In the genomic region with DNA sequence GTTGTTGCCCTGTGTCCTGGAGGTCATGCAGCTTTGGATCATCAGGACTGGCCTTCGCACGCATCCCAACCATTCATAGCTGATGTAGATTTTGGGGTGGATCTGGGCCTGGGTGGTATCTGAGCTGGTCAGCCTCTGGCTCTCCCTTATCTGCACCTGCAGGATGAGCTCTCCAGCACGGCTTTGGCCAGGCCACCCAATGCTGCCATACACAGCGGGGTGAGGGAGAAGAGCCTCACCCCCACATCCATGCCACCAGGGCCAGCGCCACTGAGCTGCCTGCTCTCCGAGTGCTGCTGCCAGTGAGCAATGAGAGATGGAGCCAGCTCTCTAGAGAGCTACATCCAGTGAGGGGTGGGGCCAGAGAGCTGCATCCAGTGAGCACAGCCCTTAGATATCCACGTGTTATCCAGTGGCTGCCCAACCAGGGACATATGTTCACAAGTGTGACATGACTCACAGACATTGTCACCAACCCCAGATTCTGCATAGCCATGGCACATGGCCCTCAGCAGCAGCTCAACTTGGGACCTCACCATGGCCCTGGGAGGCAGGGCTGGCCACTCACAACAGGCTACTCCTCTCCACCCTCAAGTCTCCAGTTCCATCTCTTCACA, we compare ENCODE assay signal across 14 mouse cellular contexts. TPM values are rescaled to one million over a fixed set of nuclear protein-coding genes. Genes with fewer than 3 reads are reported as not detected.
DNase-seq lines count a peak whose midpoint lies in the region; ATAC-seq lines count a peak whose summit lies in the region.
"Had no signal": no experiment of that assay in that cellular context is flagged by ENCODE, and none has a peak within 500 bp of the region (broad histone marks: within the 10 kb centered on the region; RNA-seq: fewer than 3 reads in every experiment).

No protein-coding gene starts in this region.

- no peak overlapping the region for H3K9ac ChIP-seq in limb, embryonic 11.5 days (ENCODE audit: low read length)
- peak overlapping the region; percentile 44 for H3K9ac ChIP-seq in liver, embryonic 16.5 days (ENCODE audit: low read depth, low read length)
- H3K9ac ChIP-seq in stomach, embryonic 16.5 days (ENCODE audit: low read length) = no peak overlapping the region
- H3K9ac ChIP-seq in hindbrain, embryonic 13.5 days = no peak overlapping the region
- H3K9ac ChIP-seq: embryonic facial prominence, embryonic 12.5 days; forebrain, postnatal 0 days; limb, embryonic 13.5 days had no signal

- ATAC-seq in limb, embryonic 11.5 days (ENCODE audit: insufficient number of reproducible peaks, low FRiP score, low TSS enrichment, low read depth) = 0 out of 2 replicates have a peak, but pooled peaks have one; percentile 57
- ATAC-seq in liver, embryonic 16.5 days (ENCODE audit: low read depth) = peak; percentile 98
- ATAC-seq in stomach, embryonic 16.5 days (ENCODE audit: insufficient read depth, low FRiP score) = peak; percentile 56; the same call in 1 of the 2 replicates
- ATAC-seq in hindbrain, embryonic 13.5 days (ENCODE audit: low FRiP score) = no peak
- ATAC-seq: forebrain, postnatal 0 days had no signal

- peaks cover 3% of the 10 kb centered on the region; the same call in 1 of the 2 replicates for H3K36me3 ChIP-seq in limb, embryonic 11.5 days (ENCODE audit: control insufficient read depth, insufficient read depth, low read length)
- H3K36me3 ChIP-seq in limb, embryonic 10.5 days = peaks cover 83% of the 10 kb centered on the region
- peaks cover 83% of the 10 kb centered on the region for H3K36me3 ChIP-seq in embryonic facial prominence, embryonic 10.5 days (replicated peaks)
- H3K36me3 ChIP-seq in liver, embryonic 16.5 days (ENCODE audit: control insufficient read depth, insufficient read depth) = 0 out of 2 replicates have a peak, but pooled peaks cover 2% of the 10 kb centered on the region
- peaks cover 6% of the 10 kb centered on the region; the same call in 1 of the 2 replicates for H3K36me3 ChIP-seq in stomach, embryonic 16.5 days (ENCODE audit: control insufficient read depth, insufficient read depth, low read length)
- peaks cover 82% of the 10 kb centered on the region for H3K36me3 ChIP-seq in hindbrain, embryonic 13.5 days

- no peaks in the 10 kb centered on the region for H3K9me3 ChIP-seq in limb, embryonic 11.5 days (ENCODE audit: control insufficient read depth, low read length)
- no peaks in the 10 kb centered on the region for H3K9me3 ChIP-seq in limb, embryonic 10.5 days (replicated peaks)
- H3K9me3 ChIP-seq in embryonic facial prominence, embryonic 10.5 days = no peaks in the 10 kb centered on the region
- H3K9me3 ChIP-seq in liver, embryonic 16.5 days (replicated peaks; ENCODE audit: control insufficient read depth, low read length) = no peaks in the 10 kb centered on the region
- no peaks in the 10 kb centered on the region for H3K9me3 ChIP-seq in stomach, embryonic 16.5 days (replicated peaks; ENCODE audit: control insufficient read depth, low read length)
- no peaks in the 10 kb centered on the region for H3K9me3 ChIP-seq in hindbrain, embryonic 13.5 days
- H3K9me3 ChIP-seq: embryonic facial prominence, embryonic 12.5 days; limb, embryonic 13.5 days had no signal

- 86% methylated on average over 7 of the region's 7 CpGs for WGBS in limb, embryonic 11.5 days
- WGBS in limb, embryonic 10.5 days = 88% methylated on average over 7 of the region's 7 CpGs
- WGBS in embryonic facial prominence, embryonic 10.5 days = 90% methylated on average over 7 of the region's 7 CpGs
- 32% methylated on average over 7 of the region's 7 CpGs for WGBS in liver, embryonic 16.5 days (ENCODE audit: insufficient replicate concordance)
- 80% methylated on average over 7 of the region's 7 CpGs for WGBS in stomach, embryonic 16.5 days
- 92% methylated on average over 7 of the region's 7 CpGs for WGBS in hindbrain, embryonic 13.5 days

- DNase-seq in limb, embryonic 11.5 days (ENCODE audit: low spot score) = no peak
- no peak for DNase-seq in limb, embryonic 10.5 days (ENCODE audit: low spot score)
- no peak for DNase-seq in embryonic facial prominence, embryonic 10.5 days (ENCODE audit: low spot score)
- no peak for DNase-seq in adrenal gland, postnatal 4 days (ENCODE audit: low spot score in 2 of 2)
- DNase-seq in thymus, adult 18-20 months = no peak
- DNase-seq: cerebellum, adult 18-20 months; forebrain, postnatal 0 days; layer of hippocampus, adult 9-11 months; thymus, postnatal 14 days had no signal

- H3K4me3 ChIP-seq in limb, embryonic 11.5 days (ENCODE audit: low read depth, low read length) = no peak overlapping the region
- H3K4me3 ChIP-seq in limb, embryonic 10.5 days = no peak overlapping the region
- no peak overlapping the region for H3K4me3 ChIP-seq in embryonic facial prominence, embryonic 10.5 days
- no peak overlapping the region; the same call in 1 of the 2 replicates for H3K4me3 ChIP-seq in liver, embryonic 16.5 days (ENCODE audit: low read depth, low read length)
- no peak overlapping the region for H3K4me3 ChIP-seq in stomach, embryonic 16.5 days (replicated peaks; ENCODE audit: low read length)
- H3K4me3 ChIP-seq in hindbrain, embryonic 13.5 days = no peak overlapping the region
- H3K4me3 ChIP-seq: embryonic facial prominence, embryonic 12.5 days; limb, embryonic 13.5 days had no signal

- H3K4me1 ChIP-seq in limb, embryonic 11.5 days (ENCODE audit: control insufficient read depth, insufficient read depth, low read length) = no peaks in the 10 kb centered on the region
- H3K4me1 ChIP-seq in limb, embryonic 10.5 days = no peaks in the 10 kb centered on the region
- no peaks in the 10 kb centered on the region for H3K4me1 ChIP-seq in embryonic facial prominence, embryonic 10.5 days
- peaks cover 47% of the 10 kb centered on the region for H3K4me1 ChIP-seq in liver, embryonic 16.5 days (ENCODE audit: control insufficient read depth, low read depth, low read length)
- H3K4me1 ChIP-seq in stomach, embryonic 16.5 days (ENCODE audit: control insufficient read depth, insufficient read depth, low read length) = no peaks in the 10 kb centered on the region
- H3K4me1 ChIP-seq in hindbrain, embryonic 13.5 days (replicated peaks) = no peaks in the 10 kb centered on the region
- H3K4me1 ChIP-seq: embryonic facial prominence, embryonic 12.5 days; limb, embryonic 13.5 days had no signal

- no peaks in the 10 kb centered on the region for H3K27me3 ChIP-seq in limb, embryonic 11.5 days (ENCODE audit: control insufficient read depth, insufficient read depth, low read length)
- no peaks in the 10 kb centered on the region for H3K27me3 ChIP-seq in limb, embryonic 10.5 days (ENCODE audit: low read depth, poor library complexity, severe bottlenecking)
- no peaks in the 10 kb centered on the region for H3K27me3 ChIP-seq in embryonic facial prominence, embryonic 10.5 days (replicated peaks; ENCODE audit: low read depth, poor library complexity, severe bottlenecking)
- H3K27me3 ChIP-seq in liver, embryonic 16.5 days (ENCODE audit: control insufficient read depth, insufficient read depth, low read depth, low read length) = no peaks in the 10 kb centered on the region
- H3K27me3 ChIP-seq in stomach, embryonic 16.5 days (ENCODE audit: control insufficient read depth, insufficient read depth, low read length) = no peaks in the 10 kb centered on the region
- H3K27me3 ChIP-seq in hindbrain, embryonic 13.5 days = no peaks in the 10 kb centered on the region
- H3K27me3 ChIP-seq: embryonic facial prominence, embryonic 12.5 days; limb, embryonic 13.5 days had no signal

- no peak overlapping the region for H3K4me2 ChIP-seq in limb, embryonic 11.5 days (ENCODE audit: low read depth, severe bottlenecking)
- peak overlapping the region; percentile 35 for H3K4me2 ChIP-seq in liver, embryonic 16.5 days (ENCODE audit: low read depth, low read length)
- H3K4me2 ChIP-seq in stomach, embryonic 16.5 days (ENCODE audit: low read depth, low read length) = no peak overlapping the region
- no peak overlapping the region for H3K4me2 ChIP-seq in hindbrain, embryonic 13.5 days
- H3K4me2 ChIP-seq: embryonic facial prominence, embryonic 12.5 days; limb, embryonic 13.5 days had no signal

- no peak overlapping the region for H3K27ac ChIP-seq in limb, embryonic 11.5 days (replicated peaks; ENCODE audit: low read depth, low read length)
- H3K27ac ChIP-seq in limb, embryonic 10.5 days = no peak overlapping the region
- H3K27ac ChIP-seq in embryonic facial prominence, embryonic 10.5 days (replicated peaks) = 0 out of 2 replicates have a peak overlapping the region, but pooled peaks have one; percentile 6
- peak overlapping the region; percentile 95 for H3K27ac ChIP-seq in liver, embryonic 16.5 days (ENCODE audit: low read length)
- H3K27ac ChIP-seq in stomach, embryonic 16.5 days (ENCODE audit: low read length) = no peak overlapping the region
- no peak overlapping the region for H3K27ac ChIP-seq in hindbrain, embryonic 13.5 days
- H3K27ac ChIP-seq: embryonic facial prominence, embryonic 12.5 days; limb, embryonic 13.5 days had no signal

RNA-seq across cellular contexts. Expression of a gene that starts 27.8 kb away (rescaled TPM):
- 28.9 and 30.7 TPM in 2 replicates for polyA plus RNA-seq in limb, embryonic 11.5 days (2014; fragmentation: Nextera tagmentation; extraction: Ambion mirVana)
- 19.7 and 25.8 TPM in 2 replicates for polyA plus RNA-seq in limb, embryonic 10.5 days (2016; fragmentation: Nextera tagmentation; extraction: Ambion mirVana)
- 23.0 and 28.3 TPM in 2 replicates for polyA plus RNA-seq in embryonic facial prominence, embryonic 10.5 days (2016; fragmentation: Nextera tagmentation; extraction: Ambion mirVana)
- polyA plus RNA-seq in liver, embryonic 16.5 days (2015; fragmentation: Nextera tagmentation; extraction: Ambion mirVana) = 19.6 and 22.6 TPM in 2 replicates
- polyA plus RNA-seq in stomach, embryonic 16.5 days (2015; fragmentation: Nextera tagmentation; extraction: Ambion mirVana) = 28.5 and 31.1 TPM in 2 replicates
- 60.4 and 64.6 TPM in 2 replicates for polyA plus RNA-seq in hindbrain, embryonic 13.5 days (2015; fragmentation: Nextera tagmentation; extraction: Ambion mirVana)
- 10 to 100 TPM; 35.5 to 36.5 TPM for total RNA-seq in adrenal gland, postnatal 4 days (2021)

RNA-seq across cellular contexts. Expression of a gene that starts 28.3 kb away (rescaled TPM):
- polyA plus RNA-seq in limb, embryonic 11.5 days (2014; fragmentation: Nextera tagmentation; extraction: Ambion mirVana) = 36.9 and 40.4 TPM in 2 replicates
- polyA plus RNA-seq in limb, embryonic 10.5 days (2016; fragmentation: Nextera tagmentation; extraction: Ambion mirVana) = 42.2 and 43.0 TPM in 2 replicates
- 40.1 and 41.2 TPM in 2 replicates for polyA plus RNA-seq in embryonic facial prominence, embryonic 10.5 days (2016; fragmentation: Nextera tagmentation; extraction: Ambion mirVana)
- 12.6 and 13.2 TPM in 2 replicates for polyA plus RNA-seq in liver, embryonic 16.5 days (2015; fragmentation: Nextera tagmentation; extraction: Ambion mirVana)
- polyA plus RNA-seq in stomach, embryonic 16.5 days (2015; fragmentation: Nextera tagmentation; extraction: Ambion mirVana) = 36.7 and 40.5 TPM in 2 replicates
- 47.2 and 53.7 TPM in 2 replicates for polyA plus RNA-seq in hindbrain, embryonic 13.5 days (2015; fragmentation: Nextera tagmentation; extraction: Ambion mirVana)
- 10 to 100 TPM; 21.4 to 22.5 TPM for total RNA-seq in adrenal gland, postnatal 4 days (2021)

RNA-seq across cellular contexts. Expression of a gene that starts 35.1 kb away (rescaled TPM):
- polyA plus RNA-seq in limb, embryonic 11.5 days (2014; fragmentation: Nextera tagmentation; extraction: Ambion mirVana) = 11.8 and 12.5 TPM in 2 replicates
- 12.6 and 14.0 TPM in 2 replicates for polyA plus RNA-seq in limb, embryonic 10.5 days (2016; fragmentation: Nextera tagmentation; extraction: Ambion mirVana)
- polyA plus RNA-seq in embryonic facial prominence, embryonic 10.5 days (2016; fragmentation: Nextera tagmentation; extraction: Ambion mirVana) = 13.2 and 13.4 TPM in 2 replicates
- 7.8 and 7.9 TPM in 2 replicates for polyA plus RNA-seq in liver, embryonic 16.5 days (2015; fragmentation: Nextera tagmentation; extraction: Ambion mirVana)
- 11.1 and 11.7 TPM in 2 replicates for polyA plus RNA-seq in stomach, embryonic 16.5 days (2015; fragmentation: Nextera tagmentation; extraction: Ambion mirVana)
- polyA plus RNA-seq in hindbrain, embryonic 13.5 days (2015; fragmentation: Nextera tagmentation; extraction: Ambion mirVana) = 11.5 and 12.3 TPM in 2 replicates
- total RNA-seq in adrenal gland, postnatal 4 days (2021) = 1 to 10 TPM; 8.2 to 9.7 TPM

RNA-seq across cellular contexts. Expression of a gene that starts 41.9 kb away (rescaled TPM):
- 126 and 133 TPM in 2 replicates for polyA plus RNA-seq in limb, embryonic 11.5 days (2014; fragmentation: Nextera tagmentation; extraction: Ambion mirVana)
- 159 and 177 TPM in 2 replicates for polyA plus RNA-seq in limb, embryonic 10.5 days (2016; fragmentation: Nextera tagmentation; extraction: Ambion mirVana)
- 162 and 178 TPM in 2 replicates for polyA plus RNA-seq in embryonic facial prominence, embryonic 10.5 days (2016; fragmentation: Nextera tagmentation; extraction: Ambion mirVana)
- polyA plus RNA-seq in liver, embryonic 16.5 days (2015; fragmentation: Nextera tagmentation; extraction: Ambion mirVana) = 59.4 and 63.0 TPM in 2 replicates
- polyA plus RNA-seq in stomach, embryonic 16.5 days (2015; fragmentation: Nextera tagmentation; extraction: Ambion mirVana) = 79.3 and 87.5 TPM in 2 replicates
- polyA plus RNA-seq in hindbrain, embryonic 13.5 days (2015; fragmentation: Nextera tagmentation; extraction: Ambion mirVana) = 53.5 and 54.4 TPM in 2 replicates
- total RNA-seq in adrenal gland, postnatal 4 days (2021) = 10 to 100 TPM; 35.8 to 35.9 TPM

RNA-seq across cellular contexts. Expression of a gene that starts 51.0 kb away (rescaled TPM):
- 3.1 and 3.5 TPM in 2 replicates for polyA plus RNA-seq in limb, embryonic 11.5 days (2014; fragmentation: Nextera tagmentation; extraction: Ambion mirVana)
- not detected in 2 replicates for polyA plus RNA-seq in limb, embryonic 10.5 days (2016; fragmentation: Nextera tagmentation; extraction: Ambion mirVana)
- polyA plus RNA-seq in embryonic facial prominence, embryonic 10.5 days (2016; fragmentation: Nextera tagmentation; extraction: Ambion mirVana) = 2.8 and 3.7 TPM in 2 replicates
- polyA plus RNA-seq in liver, embryonic 16.5 days (2015; fragmentation: Nextera tagmentation; extraction: Ambion mirVana) = 1.7 and 2.7 TPM in 2 replicates
- 9.0 and 27.1 TPM in 2 replicates for polyA plus RNA-seq in stomach, embryonic 16.5 days (2015; fragmentation: Nextera tagmentation; extraction: Ambion mirVana)
- polyA plus RNA-seq in hindbrain, embryonic 13.5 days (2015; fragmentation: Nextera tagmentation; extraction: Ambion mirVana) = 1.3 and 1.7 TPM in 2 replicates
- 1 to 10 TPM; 4.8 to 7.6 TPM for total RNA-seq in adrenal gland, postnatal 4 days (2021)

Comparison
In these comparisons a context has a peak if more than half of its experiments do, and no peak if none do; other contexts are left out.
1. H3K27ac ChIP-seq: peak in embryonic facial prominence, embryonic 10.5 days (single experiment) and liver, embryonic 16.5 days (single experiment); none in limb, embryonic 11.5 days (single experiment), limb, embryonic 10.5 days (single experiment), stomach, embryonic 16.5 days (single experiment) and hindbrain, embryonic 13.5 days (single experiment).